Comparison of ENCODE assay signal across 8 mouse cellular contexts in genomic region chr9:8002806-8003205, GRCm38 (mm10). TPM values are rescaled to one million over a fixed set of nuclear protein-coding genes. Genes with fewer than 3 reads are reported as not detected.
DNase-seq lines count a peak whose midpoint lies in the region; ATAC-seq and TF ChIP-seq lines count a peak whose summit lies in the region.

No protein-coding gene starts in this region.

- DNase-seq in adrenal gland, adult (ENCODE audit: inconsistent age in 2 of 2, low spot score in 1 of 2): peak; percentile 22 to 74
- no peak for DNase-seq in adrenal gland, postnatal 25 days
- peak; percentile 35 for DNase-seq in limb, embryonic 14.5 days (ENCODE audit: low spot score)
- DNase-seq in gastrocnemius, postnatal 36 days: no peak
- no peak for DNase-seq in thymus, adult 2 months

- H3K4me3 ChIP-seq in megakaryocyte, embryonic 14.5 days (replicated peaks): peak overlapping the region; percentile 92
- H3K4me3 ChIP-seq in limb, embryonic 14.5 days (replicated peaks; ENCODE audit: low read length): peak overlapping the region; percentile 92
- peak overlapping the region; percentile 92 for H3K4me3 ChIP-seq in stomach, embryonic 15.5 days (replicated peaks)
- H3K4me3 ChIP-seq in thymus, adult 2 months (ENCODE audit: control insufficient read depth, insufficient read depth, low read length): no peak overlapping the region

- peak overlapping the region; percentile 99 for H3K27ac ChIP-seq in limb, embryonic 14.5 days (replicated peaks; ENCODE audit: low read depth, low read length)
- H3K27ac ChIP-seq in stomach, embryonic 15.5 days: peak overlapping the region; percentile 98
- H3K27ac ChIP-seq in thymus, adult 2 months (ENCODE audit: control insufficient read depth, insufficient read depth, low read length): no peak overlapping the region

- H3K9ac ChIP-seq in limb, embryonic 14.5 days (ENCODE audit: low read depth, low read length, severe bottlenecking): peak overlapping the region; percentile 99
- H3K9ac ChIP-seq in stomach, embryonic 15.5 days: peak overlapping the region; percentile 97; the same call in 1 of the 2 replicates

- H3K27me3 ChIP-seq in megakaryocyte, embryonic 14.5 days (replicated peaks): peaks cover 88% of the 10 kb centered on the region
- no peaks in the 10 kb centered on the region for H3K27me3 ChIP-seq in limb, embryonic 14.5 days (ENCODE audit: control insufficient read depth, insufficient read depth, low read length)
- H3K27me3 ChIP-seq in stomach, embryonic 15.5 days (replicated peaks): no peaks in the 10 kb centered on the region
- H3K27me3 ChIP-seq in thymus, adult 2 months (ENCODE audit: control insufficient read depth, insufficient read depth, low read length): peaks cover 5% of the 10 kb centered on the region; the same call in 1 of the 2 replicates

- intact Hi-C loops in gastrocnemius, postnatal 36 days (cut with DNase I): loop anchor here (10.0 kb wide), 1 partner anchor 158 kb away; no protein-coding TSS in a partner anchor

- ATAC-seq in megakaryocyte, adult 5-6 weeks (ENCODE audit: poor library complexity, severe bottlenecking): no peak
- ATAC-seq in limb, embryonic 14.5 days (ENCODE audit: low FRiP score, low read depth): no peak
- no peak for ATAC-seq in stomach, embryonic 15.5 days (ENCODE audit: insufficient read depth, low FRiP score, low read depth)

- no peak for TF ChIP-seq CTCF in thymus, adult 2 months (IDR thresholded peaks at IDR 0.05; ENCODE audit: borderline replicate concordance, control insufficient read depth, extremely low read depth, insufficient read depth, low read length, poor library complexity)

- H3K4me2 ChIP-seq in limb, embryonic 14.5 days (replicated peaks; ENCODE audit: low read depth, low read length, severe bottlenecking): peak overlapping the region; percentile 53
- H3K4me2 ChIP-seq in stomach, embryonic 15.5 days: peak overlapping the region; percentile 58

- H3K9me3 ChIP-seq in megakaryocyte, embryonic 14.5 days: peaks cover 17% of the 10 kb centered on the region
- no peaks in the 10 kb centered on the region for H3K9me3 ChIP-seq in limb, embryonic 14.5 days (ENCODE audit: control insufficient read depth, low read length)
- H3K9me3 ChIP-seq in stomach, embryonic 15.5 days: no peaks in the 10 kb centered on the region

- WGBS in limb, embryonic 14.5 days: under 1% methylated on average over 12 of the region's 12 CpGs
- WGBS in stomach, embryonic 15.5 days: 2% methylated on average over 12 of the region's 12 CpGs
- 11% methylated on average over 12 of the region's 12 CpGs for WGBS in thymus, adult 2 months

- H3K4me1 ChIP-seq in megakaryocyte, embryonic 14.5 days: peaks cover 22% of the 10 kb centered on the region
- H3K4me1 ChIP-seq in limb, embryonic 14.5 days (ENCODE audit: control insufficient read depth, insufficient read depth, low read length): peaks cover 13% of the 10 kb centered on the region
- peaks cover 3% of the 10 kb centered on the region; the same call in 1 of the 2 replicates for H3K4me1 ChIP-seq in stomach, embryonic 15.5 days
- H3K4me1 ChIP-seq in thymus, adult 2 months (replicated peaks; ENCODE audit: control insufficient read depth, insufficient read depth, low read length): no peaks in the 10 kb centered on the region; the same call in 1 of the 2 replicates

- no peaks in the 10 kb centered on the region for H3K36me3 ChIP-seq in megakaryocyte, embryonic 14.5 days (replicated peaks; ENCODE audit: low read length)
- peaks cover 33% of the 10 kb centered on the region for H3K36me3 ChIP-seq in limb, embryonic 14.5 days (ENCODE audit: control insufficient read depth, insufficient read depth, low read length)
- peaks cover 13% of the 10 kb centered on the region; the same call in 1 of the 2 replicates for H3K36me3 ChIP-seq in stomach, embryonic 15.5 days
- H3K36me3 ChIP-seq in thymus, adult 2 months (ENCODE audit: control insufficient read depth, insufficient read depth, low read length): no peaks in the 10 kb centered on the region

- TF ChIP-seq POLR2A in limb, embryonic 14.5 days (IDR thresholded peaks at IDR 0.05; ENCODE audit: borderline replicate concordance, extremely low read depth, insufficient read depth, insufficient read length): no peak
- no peak for TF ChIP-seq POLR2A in thymus, adult 2 months (IDR thresholded peaks at IDR 0.05; ENCODE audit: control insufficient read depth, extremely low read depth, insufficient read depth, low read length, poor library complexity)

RNA-seq across cellular contexts. Expression of gene Yap1, which starts 1.6 kb away (rescaled TPM):
- total RNA-seq in adrenal gland, postnatal 25 days (2021): 81.7 and 83.4 TPM in 2 replicates
- polyA plus RNA-seq in megakaryocyte, embryonic 14.5 days (2012; ENCODE audit: insufficient read depth, low replicate concordance): 0.01 and 3.0 TPM in 2 replicates
- total RNA-seq in megakaryocyte, adult 5-6 weeks (2015): not detected in 2 replicates
- 0.04 TPM in 1 of 2 replicates, not detected in the other for total RNA-seq in megakaryocyte, adult 5-6 weeks (2017)
- polyA plus RNA-seq in limb, embryonic 14.5 days (2012; rRNA removed): 75.0 and 87.4 TPM in 2 replicates
- 43.3 and 50.8 TPM in 2 replicates for polyA plus RNA-seq in limb, embryonic 14.5 days (2014; fragmentation: Nextera tagmentation; extraction: Ambion mirVana)
- 29.4 and 29.7 TPM in 2 replicates for polyA plus RNA-seq in stomach, embryonic 15.5 days (2015; fragmentation: Nextera tagmentation; extraction: Ambion mirVana)
- total RNA-seq in gastrocnemius, postnatal 36 days (2021): 10 to 100 TPM; 30.8 to 34.9 TPM
- 13.3 and 14.4 TPM in 2 replicates for polyA plus RNA-seq in thymus, adult 2 months (2012; rRNA removed)

RNA-seq across cellular contexts. Expression of gene Cfap300, which starts 39.8 kb away (rescaled TPM):
- total RNA-seq in adrenal gland, postnatal 25 days (2021): 2.9 and 4.0 TPM in 2 replicates
- polyA plus RNA-seq in megakaryocyte, embryonic 14.5 days (2012; ENCODE audit: insufficient read depth, low replicate concordance): not detected in 2 replicates
- total RNA-seq in megakaryocyte, adult 5-6 weeks (2015): not detected in 2 replicates
- not detected in 2 replicates for total RNA-seq in megakaryocyte, adult 5-6 weeks (2017)
- polyA plus RNA-seq in limb, embryonic 14.5 days (2012; rRNA removed): 8.5 and 9.5 TPM in 2 replicates
- 11.5 and 12.5 TPM in 2 replicates for polyA plus RNA-seq in limb, embryonic 14.5 days (2014; fragmentation: Nextera tagmentation; extraction: Ambion mirVana)
- 8.5 and 10.7 TPM in 2 replicates for polyA plus RNA-seq in stomach, embryonic 15.5 days (2015; fragmentation: Nextera tagmentation; extraction: Ambion mirVana)
- total RNA-seq in gastrocnemius, postnatal 36 days (2021): under 1 TPM; 0.26 to 0.37 TPM
- polyA plus RNA-seq in thymus, adult 2 months (2012; rRNA removed): 0.62 and 0.93 TPM in 2 replicates

Comparison
In these comparisons a context has a peak if more than half of its experiments do, and no peak if none do; other contexts are left out.
1. DNase-seq: peak in adrenal gland, adult (2 of 2) and limb, embryonic 14.5 days (single experiment); none in adrenal gland, postnatal 25 days (single experiment), gastrocnemius, postnatal 36 days (0 of 2) and thymus, adult 2 months (single experiment).